Mouse (Mus musculus) embryonic stem cell, embryonic (primary cell): Measurements from ENCODE around the gene Csmd2.

ENCODE experiments used
- CTCF ChIA-PET, 4 experiments: fragments of 300-600 bp in 2 of 4; fragments of 350-600 bp in 2 of 4; sonication (Branson Sonifier 250); formaldehyde crosslinking; loops; one replicate each; lab custom pipeline; 2022; ENCODE audit warnings: inconsistent platforms in 2 of 4; lab: Charles Lee
- POLR2A ChIA-PET, 4 experiments: fragments of 300-600 bp in 2 of 4; fragments of 350-600 bp in 2 of 4; sonication (Branson Sonifier 250); formaldehyde crosslinking; loops; one replicate each; lab custom pipeline; 2022; ENCODE audit warnings: antibody characterized with exemption in 4 of 4, inconsistent platforms in 1 of 4; lab: Charles Lee

The Csmd2 gene

GRCm38 (mm10) chr4:128340457-128340856 is 352.8 kb downstream of the Csmd2 start:
- POLR2A ChIA-PET: no interaction called here
- CTCF ChIA-PET: no interaction called here

GRCm38 (mm10) chr4:128341315-128341714 is 353.7 kb downstream of the Csmd2 start:
- POLR2A ChIA-PET: no interaction called here
- CTCF ChIA-PET: no interaction called here

GRCm38 (mm10) chr4:128342208-128342607 is 354.6 kb downstream of the Csmd2 start:
- CTCF ChIA-PET: no interaction called here
- POLR2A ChIA-PET: no interaction called here

- POLR2A ChIA-PET: no interaction called here
These were observed 371.1 kb downstream of the Csmd2 start for GRCm38 (mm10) chr4:128358751-128359150.

GRCm38 (mm10) chr4:128365851-128366250 is 378.2 kb downstream of the Csmd2 start:
- ChIA-PET CTCF (no interaction called here), POLR2A (no interaction called here)

More at GRCm38 (mm10) chr4:128358751-128359150, 371.1 kb downstream of the Csmd2 start:
- CTCF ChIA-PET: no interaction called here

GRCm38 (mm10) chr4:128368088-128368487 is 380.4 kb downstream of the Csmd2 start:
- ChIA-PET POLR2A (no interaction called here), CTCF (no interaction called here)

- POLR2A ChIA-PET: no interaction called here
- CTCF ChIA-PET: no interaction called here
These were observed 384.1 kb downstream of the Csmd2 start for GRCm38 (mm10) chr4:128371766-128372165.

GRCm38 (mm10) chr4:128373196-128373595 is 385.5 kb downstream of the Csmd2 start:
- ChIA-PET CTCF (no interaction called here), POLR2A (no interaction called here)

- ChIA-PET CTCF (interaction anchor here in 3 of 4 experiments (0.6 to 0.9 kb wide), 3 partner anchors 22 to 991 kb away, joined by 3 to 15 read pairs (median 6); no protein-coding TSS in a partner anchor), POLR2A (interaction anchor here in 1 of 4 experiments (0.8 kb wide), 1 partner anchor 137 kb away, joined by 3 read pairs; no protein-coding TSS in a partner anchor)
These were observed 386.4 kb downstream of the Csmd2 start for GRCm38 (mm10) chr4:128374051-128374450.

GRCm38 (mm10) chr4:128378946-128379345 is 391.3 kb downstream of the Csmd2 start:
- POLR2A ChIA-PET: no interaction called here
- CTCF ChIA-PET: no interaction called here

- ChIA-PET POLR2A (no interaction called here), CTCF (no interaction called here)
These were observed 393.7 kb downstream of the Csmd2 start for GRCm38 (mm10) chr4:128381331-128381730.

- CTCF ChIA-PET: interaction anchor here (0.6 to 1.0 kb wide), 5 partner anchors 14 to 565 kb away, joined by 3 to 4 read pairs (median 3); no protein-coding TSS in a partner anchor
- POLR2A ChIA-PET: no interaction called here
These were observed 396.1 kb downstream of the Csmd2 start for GRCm38 (mm10) chr4:128383800-128384199.

- POLR2A ChIA-PET: no interaction called here
These were observed 403.8 kb downstream of the Csmd2 start for GRCm38 (mm10) chr4:128391484-128391883.

GRCm38 (mm10) chr4:128392279-128392678 is 404.6 kb downstream of the Csmd2 start:
- POLR2A ChIA-PET: no interaction called here
- CTCF ChIA-PET: no interaction called here

More at GRCm38 (mm10) chr4:128391484-128391883, 403.8 kb downstream of the Csmd2 start:
- CTCF ChIA-PET: no interaction called here

GRCm38 (mm10) chr4:128393864-128394263 is 406.2 kb downstream of the Csmd2 start:
- CTCF ChIA-PET: interaction anchor here in 1 of 4 experiments (0.6 kb wide), 1 partner anchor 751 kb away, joined by 4 read pairs; no protein-coding TSS in a partner anchor

GRCm38 (mm10) chr4:128396616-128397015 is 409.0 kb downstream of the Csmd2 start:
- ChIA-PET POLR2A (no interaction called here), CTCF (no interaction called here)

More at GRCm38 (mm10) chr4:128393864-128394263, 406.2 kb downstream of the Csmd2 start:
- POLR2A ChIA-PET: no interaction called here

- ChIA-PET POLR2A (no interaction called here), CTCF (no interaction called here)
These were observed 410.1 kb downstream of the Csmd2 start for GRCm38 (mm10) chr4:128397804-128398203.

GRCm38 (mm10) chr4:128398948-128399347 is 411.3 kb downstream of the Csmd2 start:
- CTCF ChIA-PET: no interaction called here
- POLR2A ChIA-PET: no interaction called here

- POLR2A ChIA-PET: no interaction called here
- CTCF ChIA-PET: no interaction called here
These were observed 412.4 kb downstream of the Csmd2 start for GRCm38 (mm10) chr4:128400016-128400415.

GRCm38 (mm10) chr4:128401591-128401990 is 413.9 kb downstream of the Csmd2 start:
- ChIA-PET POLR2A (no interaction called here), CTCF (no interaction called here)

GRCm38 (mm10) chr4:128402706-128403105 is 415.0 kb downstream of the Csmd2 start:
- POLR2A ChIA-PET: no interaction called here
- CTCF ChIA-PET: interaction anchor here in 1 of 4 experiments (0.6 kb wide), 1 partner anchor 562 kb away, joined by 4 read pairs; no protein-coding TSS in a partner anchor
